Mouse (Mus musculus): Measurements from ENCODE around the gene Spin2-ps6. TPM values are rescaled to one million over a fixed set of nuclear protein-coding genes. Genes with fewer than 3 reads are reported as not detected.
"Not testable (repeated sequence)": the region's sequence is repeated elsewhere in the genome, so short reads cannot be mapped to it uniquely, and the experiment has no call there.

Spin2-ps6 gene
- not detected for total RNA-seq (2022)

DNA sequence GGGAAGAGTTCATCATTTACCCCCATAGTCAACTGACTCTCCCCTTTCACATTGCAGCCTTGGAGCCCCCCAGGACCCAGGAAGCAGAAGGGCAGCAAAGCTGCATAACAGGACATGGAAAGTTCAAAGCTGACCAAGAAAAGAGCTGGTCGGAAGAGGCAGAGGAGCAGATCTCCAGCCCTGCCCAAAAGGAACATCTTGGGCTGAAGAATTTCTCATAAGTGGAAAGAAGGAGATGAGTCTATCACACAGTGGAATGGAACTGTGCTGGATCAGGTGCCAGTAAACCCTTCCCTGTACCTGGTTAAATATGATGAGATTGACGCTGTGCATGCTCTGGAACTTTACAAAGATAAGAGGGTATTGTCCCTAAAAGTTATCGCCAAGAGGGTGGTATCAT is at the start of gene Spin2-ps6:
TSS of gene Spin2-ps6 (plus strand) at position 301 of the 400 bp plus-strand sequence.
- not testable (repeated sequence) for DNase-seq (ENCODE audit: low spot score in 2 of 2)

Other genes with a start within 250 kb of the Spin2-ps6 start
- not detected for gene Btbd35f12, start 78.5 kb downstream of the Spin2-ps6 start, total RNA-seq (2022)